Mouse (Mus musculus) left cerebral cortex, adult 2 months (tissue): ENCODE measurements around the gene Krt33b. TPM values are rescaled to one million over a fixed set of nuclear protein-coding genes. Genes with fewer than 3 reads are reported as not detected.

ENCODE experiments used
- DNase-seq, 2 experiments: peaks; one replicate each; pipeline ENCODE4 v3.0.0; 2021 to 2022; ENCODE audit warnings: low spot score in 2 of 2, mixed read lengths in 1 of 2; ENCODE audit errors: extremely low spot score in 1 of 2
- H3K27ac ChIP-seq: fragments of 200-600 bp; 2 replicates; pipeline ENCODE4 v1.8.1; 2022
- H3K4me3 ChIP-seq: fragments of 200-600 bp; 2 replicates; pipeline ENCODE4 v1.8.1; 2022
- CTCF ChIP-seq: fragments of 200-600 bp; IDR thresholded peaks from 2 replicates; pipeline ENCODE4 v1.8.1; 2022; ENCODE audit warnings: antibody characterized with exemption, mild to moderate bottlenecking, moderate library complexity
- intact Hi-C: fragments of 180-260 bp; cut with DNase I; formaldehyde crosslinking; loops from one replicate; pipeline ENCODE4 v1.15.1; 2025
- total RNA-seq, 2 experiments: library from RNA; stranded (reverse); gene quantifications; 2 replicates each; pipeline ENCODE4 v1.2.3; 2021

Krt33b gene
- total RNA-seq, 2 experiments from 2014 or later = not detected

GRCm38 (mm10) chr11:100019466-100019865, 10.2 kb downstream of the Krt33b start:
- Histone ChIP-seq H3K4me3 (no peak overlapping the region), H3K27ac (no peak overlapping the region)
- intact Hi-C loops = no loop called here
- no peak for DNase-seq
- TF ChIP-seq CTCF = no peak

DNA sequence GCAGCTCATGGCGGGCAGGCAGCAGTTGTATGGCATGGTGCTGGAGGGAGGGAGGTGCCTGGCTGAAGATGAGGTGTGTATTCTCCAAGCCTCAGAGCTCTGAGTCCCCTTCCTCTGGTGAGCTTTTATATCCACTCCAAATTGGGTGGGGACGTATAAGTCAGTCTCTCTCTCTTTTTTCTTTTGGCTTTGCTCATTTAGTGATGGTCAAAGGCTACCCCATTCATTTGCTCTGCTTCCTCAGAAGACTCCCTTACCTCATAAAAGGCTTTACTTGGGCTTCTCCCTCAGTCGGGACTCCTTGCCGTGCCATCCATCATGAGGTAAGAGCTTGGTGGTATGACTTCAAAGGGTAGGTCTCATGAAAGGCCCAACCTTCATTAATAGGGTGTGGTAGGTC, 13.6 kb downstream of the Krt33b start, which contains the start of gene Krt33a:
TSS of gene Krt33a (minus strand) at position 101 of the 400 bp plus-strand sequence.
- intact Hi-C loops = no loop called here
- no peak for TF ChIP-seq CTCF
- Histone ChIP-seq H3K4me3 (no peak within 1 kb of the TSS), H3K27ac (no peak within 1 kb of the TSS)
- DNase-seq = no peak

DNA sequence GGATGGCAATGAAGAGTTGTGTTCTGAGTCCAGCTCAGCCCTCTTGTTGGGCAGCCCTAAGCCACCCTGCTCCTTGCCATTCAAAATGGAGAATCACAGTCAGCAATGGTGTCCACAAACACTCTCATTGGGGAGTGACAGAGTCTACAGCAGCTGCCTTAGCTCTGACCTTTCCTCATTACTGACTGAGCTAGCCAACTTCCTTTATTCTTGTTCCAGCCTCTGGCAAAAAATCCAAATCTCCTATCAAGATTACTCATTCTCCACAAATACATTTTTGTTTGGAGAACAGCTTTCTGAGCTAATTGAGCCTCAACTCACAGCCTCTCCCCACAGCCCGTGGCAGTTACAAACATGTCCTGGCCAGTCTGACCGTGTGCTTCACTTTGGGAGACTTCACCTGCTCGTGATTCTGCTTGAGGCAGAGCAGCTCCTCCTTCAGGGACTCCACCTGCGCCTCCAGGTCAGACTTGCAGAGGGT, 15.9 kb downstream of the Krt33b start:
- DNase-seq = no peak
- no peak overlapping the region for H3K27ac ChIP-seq
- no peak for TF ChIP-seq CTCF
- intact Hi-C loops = no loop called here
- H3K4me3 ChIP-seq = no peak overlapping the region

- no peak for TF ChIP-seq CTCF
- H3K4me3 ChIP-seq = no peak overlapping the region
- no peak for DNase-seq
- H3K27ac ChIP-seq = no peak overlapping the region
- intact Hi-C loops = no loop called here
These were observed 19.0 kb downstream of the Krt33b start for GRCm38 (mm10) chr11:100010682-100011081.

GRCm38 (mm10) chr11:100008336-100008735, 21.3 kb downstream of the Krt33b start:
- intact Hi-C loops = loop anchor here (5.0 to 10.0 kb wide), 3 partner anchors 274 to 626 kb away; no protein-coding TSS in a partner anchor
- Histone ChIP-seq H3K4me3 (no peak overlapping the region), H3K27ac (no peak overlapping the region)
- no peak for TF ChIP-seq CTCF
- peak in 1 of 2 experiments; percentile 36 for DNase-seq

DNA sequence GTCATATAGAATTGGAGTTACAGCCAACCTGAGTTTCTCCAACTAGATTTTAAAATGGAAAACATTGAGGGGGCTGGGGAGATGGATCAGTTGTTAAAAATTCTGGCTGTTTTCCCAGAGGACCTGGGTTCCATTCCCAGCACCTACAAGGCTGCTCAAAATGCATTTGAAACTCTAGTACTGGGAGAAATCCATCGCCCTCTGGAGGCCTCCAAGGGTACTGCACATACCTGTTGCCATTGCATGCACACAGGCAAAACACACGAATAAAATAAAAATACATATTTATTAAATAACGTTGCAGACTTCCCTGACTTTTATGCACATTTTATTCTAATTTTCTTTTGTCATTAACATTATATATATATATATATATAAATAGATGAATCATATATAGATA, 23.0 kb downstream of the Krt33b start:
- DNase-seq = no peak
- Histone ChIP-seq H3K4me3 (no peak overlapping the region), H3K27ac (no peak overlapping the region)
- TF ChIP-seq CTCF = peak; percentile 43
- intact Hi-C loops = loop anchor here (5.0 to 10.0 kb wide), 3 partner anchors 276 to 624 kb away; no protein-coding TSS in a partner anchor

GRCm38 (mm10) chr11:100005905-100006304, 23.8 kb downstream of the Krt33b start:
- no peak for DNase-seq
- Histone ChIP-seq H3K4me3 (no peak overlapping the region), H3K27ac (no peak overlapping the region)
- no peak for TF ChIP-seq CTCF
- intact Hi-C loops = loop anchor here (1.0 to 10.0 kb wide), 5 partner anchors 163 to 624 kb away; no protein-coding TSS in a partner anchor

- H3K4me3 ChIP-seq = no peak overlapping the region
- intact Hi-C loops = loop anchor here (1.0 to 10.0 kb wide), 5 partner anchors 164 to 623 kb away; no protein-coding TSS in a partner anchor
- DNase-seq = peak; percentile 52 to 60
- TF ChIP-seq CTCF = peak; percentile 97
- H3K27ac ChIP-seq = no peak overlapping the region
These were observed 24.8 kb downstream of the Krt33b start for GRCm38 (mm10) chr11:100004846-100005245.

GRCm38 (mm10) chr11:99999091-99999490, 30.6 kb downstream of the Krt33b start:
- no peak for DNase-seq
- TF ChIP-seq CTCF = no peak
- Histone ChIP-seq H3K4me3 (no peak overlapping the region), H3K27ac (no peak overlapping the region)
- intact Hi-C loops = no loop called here

GRCm38 (mm10) chr11:99994384-99994661, 35.3 kb downstream of the Krt33b start:
- no peak for TF ChIP-seq CTCF
- intact Hi-C loops = no loop called here
- no peak for DNase-seq

DNA sequence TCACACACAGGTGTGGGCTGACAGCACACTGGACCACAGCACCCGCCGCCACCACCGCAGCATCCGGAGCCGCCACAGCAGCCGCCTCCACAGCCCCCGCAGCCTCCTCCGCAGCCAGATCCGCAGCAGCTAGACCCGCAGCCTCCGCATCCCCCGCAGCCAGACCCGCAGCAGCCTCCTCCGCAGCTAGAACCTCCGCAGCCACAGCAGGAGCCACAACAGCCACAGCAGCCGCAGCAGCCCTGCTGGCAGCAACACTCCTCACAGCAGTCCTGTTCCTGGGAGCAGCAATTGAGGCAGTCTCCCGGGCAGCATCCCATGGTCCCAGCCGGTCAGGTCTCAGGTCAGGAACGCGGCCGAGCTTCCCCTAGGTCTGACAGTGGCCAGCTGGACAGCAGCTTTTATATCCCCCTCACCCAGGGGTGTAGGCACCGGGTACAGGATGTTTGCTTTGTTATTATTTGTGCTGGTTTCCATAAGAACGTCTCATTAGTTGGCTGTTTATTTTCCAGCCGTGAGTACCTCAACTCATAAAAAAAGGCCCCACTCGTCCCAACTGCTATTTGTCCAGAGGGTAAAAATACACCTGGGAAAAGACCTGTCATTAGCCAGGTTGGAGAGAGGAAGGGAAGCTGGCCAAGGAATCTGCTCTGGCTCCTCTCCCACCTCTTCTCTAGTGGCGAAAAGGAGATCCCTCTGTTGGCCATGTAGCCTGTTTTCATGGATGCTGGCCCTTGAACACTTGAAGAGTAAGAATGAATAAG, 35.9 kb downstream of the Krt33b start, which contains the start of gene Krtap17-1:
TSS of gene Krtap17-1 (minus strand) at position 375 of the 764 bp plus-strand sequence.
- TF ChIP-seq CTCF = no peak
- H3K4me3 ChIP-seq = no peak within 1 kb of the TSS
- no peak within 1 kb of the TSS for H3K27ac ChIP-seq
- intact Hi-C loops = no loop called here
- DNase-seq = no peak

More at GRCm38 (mm10) chr11:99994384-99994661, 35.3 kb downstream of the Krt33b start:
- Histone ChIP-seq H3K4me3 (no peak overlapping the region), H3K27ac (no peak overlapping the region)

DNA sequence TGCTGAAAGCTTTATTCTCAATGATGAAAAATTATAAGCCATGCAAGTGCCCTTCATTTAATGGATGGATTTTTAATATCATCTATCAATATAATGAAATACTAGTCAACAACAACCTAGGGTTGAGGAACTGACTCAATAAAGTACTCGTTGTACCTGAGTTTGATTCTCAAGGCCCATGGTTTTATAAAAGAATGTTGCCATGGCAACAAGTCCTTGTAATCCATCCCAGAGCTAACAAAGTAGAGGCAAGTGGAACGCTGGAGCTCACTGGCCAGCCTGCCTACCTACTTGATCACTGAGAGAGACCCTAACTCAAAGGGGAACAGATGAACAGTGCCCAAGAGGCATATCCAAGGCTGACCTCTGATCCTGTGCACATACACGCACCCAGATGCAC, 39.1 kb downstream of the Krt33b start:
- intact Hi-C loops = no loop called here
- no peak for DNase-seq
- Histone ChIP-seq H3K27ac (no peak overlapping the region), H3K4me3 (no peak overlapping the region)
- no peak for TF ChIP-seq CTCF

- DNase-seq = no peak
- Histone ChIP-seq H3K27ac (no peak overlapping the region), H3K4me3 (no peak overlapping the region)
- intact Hi-C loops = no loop called here
- no peak for TF ChIP-seq CTCF
These were observed 39.7 kb downstream of the Krt33b start for GRCm38 (mm10) chr11:99989881-99990405.
